Mouse (Mus musculus) hindbrain, postnatal 0 days (tissue): Measurements from ENCODE around the gene Cxcl9. TPM values are rescaled to one million over a fixed set of nuclear protein-coding genes. Genes with fewer than 3 reads are reported as not detected.

Experiments
- ATAC-seq: fragments of 200-750 bp; cut with Nextera tagmentation; 2 replicates; pipeline ENCODE4 v1.8.0; 2017; ENCODE audit warnings: mild to moderate bottlenecking, moderate TSS enrichment, moderate library complexity
- DNase-seq: peaks from one replicate; pipeline ENCODE4 v3.0.0-alpha.2; 2015; ENCODE audit warnings: low spot score
- H3K27ac ChIP-seq: fragments of 300-500 bp; sonication (generic); 2 replicates; pipeline ENCODE4 v1.5.1; 2014; ENCODE audit warnings: mild to moderate bottlenecking
- H3K27me3 ChIP-seq: fragments of 300-500 bp; sonication (generic); 2 replicates; pipeline ENCODE4 v1.6.1; 2014; ENCODE audit warnings: low read length, mixed read lengths; ENCODE audit not compliant: insufficient read depth
- H3K36me3 ChIP-seq: fragments of 300-500 bp; sonication (generic); 2 replicates; pipeline ENCODE4 v1.6.1; 2014; ENCODE audit warnings: low read length, mixed read lengths; ENCODE audit not compliant: insufficient read depth
- H3K4me1 ChIP-seq: fragments of 300-500 bp; sonication (generic); 2 replicates; pipeline ENCODE4 v1.6.1; 2014; ENCODE audit warnings: antibody characterized with exemption, low read length, mixed read lengths; ENCODE audit not compliant: insufficient read depth
- H3K4me2 ChIP-seq: fragments of 300-500 bp; sonication (generic); 2 replicates; pipeline ENCODE4 v1.6.1; 2014; ENCODE audit warnings: low read depth, mild to moderate bottlenecking, low read length, moderate library complexity, mixed read lengths
- H3K4me3 ChIP-seq: fragments of 300-500 bp; sonication (generic); 2 replicates; pipeline ENCODE4 v1.5.1; 2014; ENCODE audit warnings: low read length
- H3K9ac ChIP-seq: fragments of 300-500 bp; sonication (generic); replicated peaks from 2 replicates; pipeline ENCODE4 v1.6.1; 2014; ENCODE audit warnings: mild to moderate bottlenecking, low read length, moderate library complexity, mixed read lengths
- H3K9me3 ChIP-seq: fragments of 300-500 bp; sonication (generic); 2 replicates; pipeline ENCODE4 v1.6.1; 2016; ENCODE audit warnings: low read length, mixed read lengths
- CTCF ChIP-seq: IDR thresholded peaks from 2 replicates; pipeline ENCODE4 v1.5.1; 2016; ENCODE audit warnings: antibody characterized with exemption, control low read depth, low read depth
- WGBS: fragments of 180-500 bp; shearing (Covaris S2); extraction: QIAGEN DNeasy Blood & Tissue Kit; methylation state at CpG from one replicate; pipeline ENCODE4 v1.1.7; 2014; 5-methylcytosine and 5-hydroxymethylcytosine counted together
- polyA plus RNA-seq: library from polyadenylated mRNA; unstranded; fragments of >200 nt; fragmentation: Nextera tagmentation; extraction: Ambion mirVana; gene quantifications from 2 replicates; pipeline ENCODE4 v1.2.1, GENCODE M21; 2015
- total RNA-seq: library from RNA; depleted of rRNA; stranded (reverse); fragments of >200 nt; gene quantifications from 2 replicates; pipeline ENCODE4 v1.2.3, GENCODE M21; 2014

The Cxcl9 gene
- total and polyA plus RNA-seq, 2 experiments from 2014 or later = not detected

- H3K27ac ChIP-seq = no peak overlapping the region
- H3K9ac ChIP-seq = no peak overlapping the region
- no peaks in the 10 kb centered on the region for H3K27me3 ChIP-seq
- no peaks in the 10 kb centered on the region for H3K9me3 ChIP-seq
- WGBS = 79% methylated on average over 6 of the region's 6 CpGs
- 0 out of 2 replicates have a peak, but pooled peaks cover 5% of the 10 kb centered on the region for H3K4me1 ChIP-seq
- DNase-seq (no peak), ATAC-seq (no peak)
- TF ChIP-seq CTCF = no peak
- no peak overlapping the region for H3K4me3 ChIP-seq
- H3K36me3 ChIP-seq = no peaks in the 10 kb centered on the region
- no peak overlapping the region for H3K4me2 ChIP-seq
These were observed 42.5 kb upstream of the Cxcl9 start for GRCm38 (mm10) chr5:92370392-92370791.

- H3K9me3 ChIP-seq = no peaks in the 10 kb centered on the region
These were observed 41.5 kb upstream of the Cxcl9 start for GRCm38 (mm10) chr5:92369151-92369994.

GRCm38 (mm10) chr5:92368392-92368791 lies 40.5 kb upstream of the Cxcl9 start:
- Histone ChIP-seq H3K27me3 (no peaks in the 10 kb centered on the region), H3K9ac (no peak overlapping the region), H3K4me1 (0 out of 2 replicates have a peak, but pooled peaks cover 5% of the 10 kb centered on the region), H3K4me3 (no peak overlapping the region), H3K9me3 (no peaks in the 10 kb centered on the region), H3K36me3 (no peaks in the 10 kb centered on the region), H3K27ac (no peak overlapping the region), H3K4me2 (no peak overlapping the region)
- 69% methylated on average over 10 of the region's 10 CpGs for WGBS
- TF ChIP-seq CTCF = no peak
- no peak for DNase-seq
- ATAC-seq = no peak

More at GRCm38 (mm10) chr5:92369151-92369994, 41.5 kb upstream of the Cxcl9 start:
- ATAC-seq = peak; percentile 97
- H3K9ac ChIP-seq = no peak overlapping the region
- peak; percentile 41 for TF ChIP-seq CTCF
- peak overlapping the region; percentile 60; the same call in 1 of the 2 replicates for H3K27ac ChIP-seq
- peak overlapping the region; percentile 4; the same call in 1 of the 2 replicates for H3K4me2 ChIP-seq
- WGBS = 56% methylated on average over 13 of the region's 13 CpGs
- 0 out of 2 replicates have a peak, but pooled peaks cover 5% of the 10 kb centered on the region for H3K4me1 ChIP-seq
- DNase-seq = peak; percentile 77
- H3K27me3 ChIP-seq = no peaks in the 10 kb centered on the region
- H3K36me3 ChIP-seq = no peaks in the 10 kb centered on the region
- no peak overlapping the region for H3K4me3 ChIP-seq

GRCm38 (mm10) chr5:92366565-92366964 lies 38.7 kb upstream of the Cxcl9 start:
- Histone ChIP-seq H3K9ac (no peak overlapping the region), H3K4me3 (no peak overlapping the region), H3K4me2 (no peak overlapping the region), H3K27me3 (no peaks in the 10 kb centered on the region), H3K9me3 (no peaks in the 10 kb centered on the region), H3K36me3 (no peaks in the 10 kb centered on the region), H3K27ac (no peak overlapping the region), H3K4me1 (0 out of 2 replicates have a peak, but pooled peaks cover 4% of the 10 kb centered on the region)
- ATAC-seq (no peak), DNase-seq (no peak)
- no peak for TF ChIP-seq CTCF
- WGBS = 90% methylated on average over 6 of the region's 6 CpGs

- Histone ChIP-seq H3K27me3 (no peaks in the 10 kb centered on the region), H3K9me3 (no peaks in the 10 kb centered on the region), H3K36me3 (no peaks in the 10 kb centered on the region), H3K4me1 (no peaks in the 10 kb centered on the region), H3K27ac (no peak overlapping the region), H3K4me2 (no peak overlapping the region), H3K9ac (no peak overlapping the region), H3K4me3 (no peak overlapping the region)
- no peak for TF ChIP-seq CTCF
- no peak for DNase-seq
- WGBS = 74% methylated on average over 11 of the region's 11 CpGs
- no peak for ATAC-seq
These were observed 37.3 kb upstream of the Cxcl9 start for GRCm38 (mm10) chr5:92365146-92365705.

GRCm38 (mm10) chr5:92364011-92364410 lies 36.1 kb upstream of the Cxcl9 start:
- Histone ChIP-seq H3K4me1 (no peaks in the 10 kb centered on the region), H3K27me3 (no peaks in the 10 kb centered on the region), H3K4me2 (no peak overlapping the region), H3K9ac (no peak overlapping the region), H3K36me3 (no peaks in the 10 kb centered on the region), H3K27ac (no peak overlapping the region), H3K9me3 (no peaks in the 10 kb centered on the region), H3K4me3 (no peak overlapping the region)
- ATAC-seq = no peak
- no peak for TF ChIP-seq CTCF
- no peak for DNase-seq
- WGBS = 96% methylated on average over 5 of the region's 5 CpGs

GRCm38 (mm10) chr5:92363179-92363578 lies 35.3 kb upstream of the Cxcl9 start:
- no peak for TF ChIP-seq CTCF
- Histone ChIP-seq H3K27me3 (no peaks in the 10 kb centered on the region), H3K4me2 (no peak overlapping the region), H3K4me1 (no peaks in the 10 kb centered on the region), H3K36me3 (no peaks in the 10 kb centered on the region), H3K4me3 (no peak overlapping the region), H3K9me3 (no peaks in the 10 kb centered on the region), H3K27ac (no peak overlapping the region), H3K9ac (no peak overlapping the region)
- DNase-seq (no peak), ATAC-seq (no peak)
- 19% methylated on average over 4 of the region's 4 CpGs for WGBS
